Mouse (Mus musculus): ENCODE measurements around the gene Nmur1. TPM values are rescaled to one million over a fixed set of nuclear protein-coding genes. Genes with fewer than 3 reads are reported as not detected.
A peak's percentile ranks its signal among the peaks of the same experiment; 100 is the strongest.

Nmur1 gene
- total and polyA plus RNA-seq, 2 experiments from 2014 or later = 0.31 TPM; not detected in 1

- ATAC-seq (ENCODE audit: insufficient read depth, low read depth) = no peak
- H3K9me3 ChIP-seq (replicated peaks; ENCODE audit: control insufficient read depth, low read length) = no peaks in the 10 kb centered on the region
These were observed 43.8 kb upstream of the Nmur1 start for GRCm38 (mm10) chr1:86469876-86470275.

DNA sequence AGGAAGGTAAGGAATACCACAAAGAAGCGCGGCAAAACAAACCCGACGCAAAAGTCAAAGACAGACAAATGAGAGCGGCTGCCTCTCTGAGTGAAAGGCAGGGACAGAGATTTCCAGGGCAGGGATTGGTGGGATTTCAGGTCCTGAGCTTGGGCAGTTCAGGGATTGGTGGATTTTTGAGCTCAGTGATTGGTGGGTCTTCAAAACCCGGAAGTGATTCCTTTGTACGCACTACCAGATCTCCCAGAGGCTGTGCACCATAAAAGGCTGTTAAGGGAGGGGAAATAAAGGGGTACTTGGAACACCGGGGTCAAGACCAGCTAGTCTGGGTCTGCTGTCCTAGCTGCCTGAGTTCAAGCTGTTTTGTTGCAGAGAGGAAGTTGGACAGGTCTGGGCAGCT is 41.4 kb upstream of the Nmur1 start:
- 85% methylated on average over 8 of the region's 8 CpGs for whole genome bisulfite sequencing
- Histone ChIP-seq H3K9ac (replicated peaks; ENCODE audit: low read depth, low read length) (no peak overlapping the region), H3K9me3 (replicated peaks; ENCODE audit: control insufficient read depth, low read length) (no peaks in the 10 kb centered on the region), H3K4me1 (ENCODE audit: control insufficient read depth, insufficient read depth) (peaks cover 15% of the 10 kb centered on the region), H3K4me2 (ENCODE audit: low read depth, low read length) (no peak overlapping the region), H3K4me3 (ENCODE audit: low read depth, low read length) (no peak overlapping the region), H3K27ac (ENCODE audit: low read depth) (no peak overlapping the region), H3K27me3 (ENCODE audit: control insufficient read depth, insufficient read depth, low read length) (no peaks in the 10 kb centered on the region), H3K36me3 (replicated peaks; ENCODE audit: control insufficient read depth, insufficient read depth, low read length) (no peaks in the 10 kb centered on the region)
- ATAC-seq (ENCODE audit: insufficient read depth, low read depth) = no peak
- no peak for DNase-seq (ENCODE audit: low spot score)
- TF ChIP-seq EP300 (IDR thresholded peaks at IDR 0.05; ENCODE audit: low read depth) (no peak), CTCF (IDR thresholded peaks at IDR 0.05; ENCODE audit: low read depth) (no peak)

More at GRCm38 (mm10) chr1:86469876-86470275, 43.8 kb upstream of the Nmur1 start:
- Histone ChIP-seq H3K27me3 (ENCODE audit: control insufficient read depth, insufficient read depth, low read length) (no peaks in the 10 kb centered on the region), H3K36me3 (replicated peaks; ENCODE audit: control insufficient read depth, insufficient read depth, low read length) (no peaks in the 10 kb centered on the region), H3K4me1 (ENCODE audit: control insufficient read depth, insufficient read depth) (peaks cover 21% of the 10 kb centered on the region), H3K4me3 (ENCODE audit: low read depth, low read length) (no peak overlapping the region), H3K9ac (replicated peaks; ENCODE audit: low read depth, low read length) (0 out of 2 replicates have a peak overlapping the region, but pooled peaks have one; percentile 26), H3K4me2 (ENCODE audit: low read depth, low read length) (no peak overlapping the region), H3K27ac (ENCODE audit: low read depth) (peak overlapping the region; percentile 95)
- WGBS = 92% methylated on average over 4 of the region's 4 CpGs
- DNase-seq (ENCODE audit: low spot score) = no peak
- TF ChIP-seq CTCF (IDR thresholded peaks at IDR 0.05; ENCODE audit: low read depth) = no peak
- TF ChIP-seq EP300 (IDR thresholded peaks at IDR 0.05; ENCODE audit: low read depth) = no peak

GRCm38 (mm10) chr1:86464875-86465224 is 38.8 kb upstream of the Nmur1 start:
- TF ChIP-seq CTCF (IDR thresholded peaks at IDR 0.05; ENCODE audit: low read depth) (no peak), EP300 (IDR thresholded peaks at IDR 0.05; ENCODE audit: low read depth) (no peak)
- Histone ChIP-seq H3K27me3 (ENCODE audit: control insufficient read depth, insufficient read depth, low read length) (no peaks in the 10 kb centered on the region), H3K36me3 (replicated peaks; ENCODE audit: control insufficient read depth, insufficient read depth, low read length) (no peaks in the 10 kb centered on the region), H3K9ac (replicated peaks; ENCODE audit: low read depth, low read length) (no peak overlapping the region; the same call in 1 of the 2 replicates), H3K4me2 (ENCODE audit: low read depth, low read length) (no peak overlapping the region), H3K4me1 (ENCODE audit: control insufficient read depth, insufficient read depth) (peaks cover 4% of the 10 kb centered on the region; the same call in 1 of the 2 replicates), H3K9me3 (replicated peaks; ENCODE audit: control insufficient read depth, low read length) (no peaks in the 10 kb centered on the region), H3K4me3 (ENCODE audit: low read depth, low read length) (no peak overlapping the region), H3K27ac (ENCODE audit: low read depth) (peak overlapping the region; percentile 83)
- DNase-seq (ENCODE audit: low spot score) = no peak
- WGBS = 32% methylated on average over 4 of the region's 4 CpGs
- ATAC-seq (ENCODE audit: insufficient read depth, low read depth) = no peak

DNA sequence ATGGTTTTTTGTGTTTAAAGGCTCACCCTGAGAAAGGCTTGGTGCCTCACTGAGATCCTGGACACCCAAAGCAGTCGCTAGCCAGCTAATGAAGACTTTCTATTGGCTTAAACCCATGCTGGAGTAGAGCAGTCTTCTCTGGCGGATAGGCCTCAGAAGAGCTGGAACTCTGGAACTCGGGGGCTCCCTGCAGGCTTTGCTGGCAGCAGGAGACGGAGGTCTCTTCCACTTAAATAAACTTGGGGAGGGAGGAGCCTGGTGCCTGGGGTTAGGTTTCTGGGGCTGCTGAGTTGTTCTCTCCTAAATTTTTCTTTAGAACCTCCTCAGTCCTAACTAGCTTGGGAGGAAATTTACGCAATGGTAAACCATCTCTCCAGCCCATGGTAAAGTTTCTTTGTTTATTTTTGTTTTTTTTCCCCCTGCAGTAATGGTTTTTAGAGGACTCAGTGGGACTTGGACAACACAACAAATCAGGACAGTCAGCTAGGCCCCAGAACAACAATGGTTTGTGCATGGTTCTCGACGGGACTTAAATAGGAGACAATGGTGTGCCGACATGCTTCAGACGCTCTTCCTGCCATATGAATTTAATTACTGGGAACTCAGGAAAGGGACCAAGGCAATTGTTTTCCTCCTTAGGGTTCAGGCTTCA is 38.3 kb upstream of the Nmur1 start:
- Histone ChIP-seq H3K9me3 (replicated peaks; ENCODE audit: control insufficient read depth, low read length) (no peaks in the 10 kb centered on the region), H3K4me1 (ENCODE audit: control insufficient read depth, insufficient read depth) (0 out of 2 replicates have a peak, but pooled peaks cover 4% of the 10 kb centered on the region), H3K9ac (replicated peaks; ENCODE audit: low read depth, low read length) (no peak overlapping the region; the same call in 1 of the 2 replicates), H3K4me3 (ENCODE audit: low read depth, low read length) (no peak overlapping the region), H3K4me2 (ENCODE audit: low read depth, low read length) (no peak overlapping the region), H3K27me3 (ENCODE audit: control insufficient read depth, insufficient read depth, low read length) (no peaks in the 10 kb centered on the region), H3K27ac (ENCODE audit: low read depth) (peak overlapping the region; percentile 83), H3K36me3 (replicated peaks; ENCODE audit: control insufficient read depth, insufficient read depth, low read length) (no peaks in the 10 kb centered on the region)
- 0 out of 2 replicates have a peak, but pooled peaks have one; percentile 31 for ATAC-seq (ENCODE audit: insufficient read depth, low read depth)
- no peak for DNase-seq (ENCODE audit: low spot score)
- TF ChIP-seq EP300 (IDR thresholded peaks at IDR 0.05; ENCODE audit: low read depth) (no peak), CTCF (IDR thresholded peaks at IDR 0.05; ENCODE audit: low read depth) (no peak)
- WGBS = 61% methylated on average over 9 of the region's 9 CpGs

DNA sequence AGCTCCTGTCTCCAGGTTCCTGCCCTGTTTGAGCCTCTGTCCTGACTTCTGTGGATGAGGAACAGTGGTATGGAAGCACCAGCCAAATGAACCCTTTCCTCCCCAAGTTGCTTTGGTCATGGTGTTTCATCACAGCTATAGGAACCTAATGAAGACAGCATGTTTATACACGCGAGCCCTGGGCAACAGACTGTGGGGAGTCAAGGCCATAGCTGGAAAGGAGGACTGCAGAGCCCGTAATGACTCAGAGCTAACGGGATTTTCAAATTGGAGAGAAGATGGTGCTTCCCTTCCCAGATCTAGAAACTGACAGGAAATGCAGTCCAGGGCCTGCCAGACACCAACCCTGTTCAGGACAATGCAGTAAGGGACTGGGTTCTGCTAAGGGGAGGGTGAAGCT is 33.3 kb upstream of the Nmur1 start:
- ATAC-seq (ENCODE audit: insufficient read depth, low read depth) (no peak), DNase-seq (ENCODE audit: low spot score) (no peak)
- no peak overlapping the region for H3K27ac ChIP-seq (ENCODE audit: low read depth)
- no peak overlapping the region for H3K4me3 ChIP-seq (ENCODE audit: low read depth, low read length)
- WGBS = 71% methylated on average over 4 of the region's 4 CpGs
- no peaks in the 10 kb centered on the region for H3K4me1 ChIP-seq (ENCODE audit: control insufficient read depth, insufficient read depth)
- H3K27me3 ChIP-seq (ENCODE audit: control insufficient read depth, insufficient read depth, low read length) = no peaks in the 10 kb centered on the region
- H3K4me2 ChIP-seq (ENCODE audit: low read depth, low read length) = no peak overlapping the region
- no peak overlapping the region for H3K9ac ChIP-seq (replicated peaks; ENCODE audit: low read depth, low read length)
- no peaks in the 10 kb centered on the region for H3K9me3 ChIP-seq (replicated peaks; ENCODE audit: control insufficient read depth, low read length)
- H3K36me3 ChIP-seq (replicated peaks; ENCODE audit: control insufficient read depth, insufficient read depth, low read length) = no peaks in the 10 kb centered on the region
- TF ChIP-seq EP300 (IDR thresholded peaks at IDR 0.05; ENCODE audit: low read depth) (no peak), CTCF (IDR thresholded peaks at IDR 0.05; ENCODE audit: low read depth) (no peak)
